In the genomic region with DNA sequence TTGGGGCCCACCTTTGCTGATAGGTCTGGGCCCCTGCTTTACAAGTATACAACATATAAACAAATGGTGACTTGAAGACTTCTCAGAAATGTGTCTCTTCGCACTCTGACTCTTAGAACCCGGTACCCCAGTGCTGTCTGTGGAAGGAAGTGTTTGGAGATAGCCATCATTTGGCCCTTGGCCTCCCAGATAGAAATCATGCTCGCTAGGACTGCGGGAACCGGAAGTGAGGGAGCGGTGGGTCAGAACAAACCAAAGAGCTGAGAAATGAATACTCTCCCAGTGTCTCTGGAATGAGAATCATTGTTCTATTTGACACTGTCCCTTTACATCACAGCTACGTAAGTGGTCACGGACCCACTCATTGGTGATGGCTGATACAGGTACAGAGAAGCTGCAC, we compare ENCODE assay signal across 10 mouse cellular contexts.
"Had no signal": no experiment of that assay in that cellular context is flagged by ENCODE, and none has a peak within 500 bp of the region (broad histone marks: within the 10 kb centered on the region; RNA-seq: fewer than 3 reads in every experiment).

No protein-coding gene starts in this region.

- H3K4me3 ChIP-seq: left cerebral cortex, adult 2 months; limb, embryonic 10.5 days; liver, embryonic 15.5 days; midbrain, embryonic 12.5 days; neural tube, embryonic 13.5 days; stomach, embryonic 15.5 days had no signal

- DNase-seq: lung, adult 2 months; right cerebral cortex, postnatal 14 days; thymus, postnatal 4 days had no signal

- H3K27ac ChIP-seq: left cerebral cortex, adult 2 months; limb, embryonic 10.5 days; liver, embryonic 15.5 days; macrophage; midbrain, embryonic 12.5 days; neural tube, embryonic 13.5 days; stomach, embryonic 15.5 days had no signal
